Mouse (Mus musculus) frontal cortex, postnatal 14 days (tissue): ENCODE results near the gene Arl8b.
"Not testable (repeated sequence)": the region's sequence is repeated elsewhere in the genome, so short reads cannot be mapped to it uniquely, and the experiment has no call there.

ENCODE experiments used
- DNase-seq, 2 experiments: peaks; one replicate each; pipeline ENCODE4 v3.0.0; 2022; ENCODE audit warnings: low spot score in 2 of 2

Arl8b gene

GRCm38 (mm10) chr6:108835765-108836691, 53.1 kb downstream of the Arl8b start:
- no peak for DNase-seq

- no peak for DNase-seq
These were observed 54.2 kb downstream of the Arl8b start for GRCm38 (mm10) chr6:108837081-108837480.

GRCm38 (mm10) chr6:108837958-108838357, 55.1 kb downstream of the Arl8b start:
- DNase-seq, result no peak

- no peak for DNase-seq
These were observed 56.5 kb downstream of the Arl8b start for GRCm38 (mm10) chr6:108839432-108839831.

GRCm38 (mm10) chr6:108840861-108841640, 58.2 kb downstream of the Arl8b start:
- no peak for DNase-seq

- no peak for DNase-seq
These were observed 60.8 kb downstream of the Arl8b start for GRCm38 (mm10) chr6:108843664-108844063.

- no peak for DNase-seq
These were observed 61.2 kb downstream of the Arl8b start for GRCm38 (mm10) chr6:108844093-108844492.

GRCm38 (mm10) chr6:108844771-108845170, 61.9 kb downstream of the Arl8b start:
- no peak for DNase-seq

GRCm38 (mm10) chr6:108852088-108852670, 69.3 kb downstream of the Arl8b start:
- DNase-seq, result no peak

- DNase-seq, result no peak
These were observed 70.1 kb downstream of the Arl8b start for GRCm38 (mm10) chr6:108852986-108853385.

- no peak for DNase-seq
These were observed 75.7 kb downstream of the Arl8b start for GRCm38 (mm10) chr6:108858583-108858982.

- DNase-seq, result no peak
These were observed 78.3 kb downstream of the Arl8b start for GRCm38 (mm10) chr6:108861226-108861625.

- no peak for DNase-seq
These were observed 79.6 kb downstream of the Arl8b start for GRCm38 (mm10) chr6:108862548-108862947.

GRCm38 (mm10) chr6:108866317-108866716, 83.4 kb downstream of the Arl8b start:
- DNase-seq, result no peak

- DNase-seq, result not testable (repeated sequence)
These were observed 86.1 kb downstream of the Arl8b start for GRCm38 (mm10) chr6:108869031-108869430.

GRCm38 (mm10) chr6:108870421-108870820, 87.5 kb downstream of the Arl8b start:
- DNase-seq, result no peak

GRCm38 (mm10) chr6:108871251-108871650, 88.4 kb downstream of the Arl8b start:
- no peak for DNase-seq
